In the genomic region with DNA sequence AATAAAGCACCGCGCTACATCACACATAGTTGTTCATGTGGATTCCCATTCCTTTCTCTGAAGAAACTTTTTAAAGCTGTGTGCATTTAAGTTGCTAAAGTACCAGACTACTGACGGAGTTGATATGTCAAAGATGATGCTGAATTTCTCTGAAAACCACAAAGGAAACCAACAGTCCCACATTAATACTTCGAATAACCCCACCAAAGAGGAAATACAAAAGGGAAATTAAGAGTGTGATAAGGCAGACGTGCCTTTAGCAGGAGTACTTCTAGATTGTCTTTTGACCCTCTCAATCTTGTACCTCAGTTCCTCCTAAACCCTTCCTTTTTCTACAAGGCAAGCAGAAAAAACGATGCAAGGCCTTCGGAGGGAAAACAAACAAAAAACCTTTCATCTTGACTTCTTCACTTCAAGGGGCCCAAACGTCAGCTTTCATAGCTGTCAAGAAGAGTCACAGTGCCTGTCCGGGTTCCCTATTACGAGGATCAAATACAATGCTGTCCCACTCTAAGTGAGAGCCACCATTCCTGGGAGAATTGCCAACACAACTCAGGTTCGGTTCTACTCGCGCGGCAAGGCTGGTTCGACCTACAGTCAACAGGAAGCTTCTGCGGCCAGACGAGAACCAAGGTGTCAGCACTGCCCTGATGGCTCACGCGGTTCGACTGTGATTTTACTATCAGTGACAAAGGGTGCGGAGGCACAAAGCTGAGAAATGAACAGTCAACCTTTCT, we compare ENCODE assay signal across 8 mouse cellular contexts. TPM values are rescaled to one million over a fixed set of nuclear protein-coding genes. Genes with fewer than 3 reads are reported as not detected.
DNase-seq lines count a peak whose midpoint lies in the region; ATAC-seq and TF ChIP-seq lines count a peak whose summit lies in the region.

No protein-coding gene starts in this region.

- peak overlapping the region; percentile 75 for H3K4me2 ChIP-seq in heart, embryonic 12.5 days
- H3K4me2 ChIP-seq in lung, postnatal 0 days (replicated peaks; ENCODE audit: low read depth, low read length) = peak overlapping the region; percentile 72

- no peak for TF ChIP-seq EP300 in lung, postnatal 0 days (IDR thresholded peaks at IDR 0.05)

- peak overlapping the region; percentile 96 for H3K27ac ChIP-seq in heart, embryonic 12.5 days (ENCODE audit: poor library complexity, severe bottlenecking)
- H3K27ac ChIP-seq in lung, postnatal 0 days (ENCODE audit: low read length) = peak overlapping the region; percentile 95
- H3K27ac ChIP-seq in small intestine, adult 2 months (ENCODE audit: insufficient read depth, low read depth, low read length) = peak overlapping the region; percentile 64

- H3K36me3 ChIP-seq in heart, embryonic 12.5 days = no peaks in the 10 kb centered on the region
- H3K36me3 ChIP-seq in lung, postnatal 0 days (ENCODE audit: insufficient read depth, low read length) = no peaks in the 10 kb centered on the region
- no peaks in the 10 kb centered on the region for H3K36me3 ChIP-seq in small intestine, adult 2 months (ENCODE audit: control insufficient read depth, insufficient read depth, low read length)

- H3K4me3 ChIP-seq in heart, embryonic 12.5 days = peak overlapping the region; percentile 87
- H3K4me3 ChIP-seq in lung, postnatal 0 days (ENCODE audit: low read depth, low read length) = peak overlapping the region; percentile 95
- peak overlapping the region; percentile 85 for H3K4me3 ChIP-seq in small intestine, adult 2 months (ENCODE audit: low read depth, low read length)

- no peak for TF ChIP-seq POLR2A in small intestine, adult 2 months (IDR thresholded peaks at IDR 0.05; ENCODE audit: low read depth, low read length)

- peaks cover 14% of the 10 kb centered on the region for H3K4me1 ChIP-seq in heart, embryonic 12.5 days (replicated peaks)
- H3K4me1 ChIP-seq in lung, postnatal 0 days (ENCODE audit: insufficient read depth, low read depth, low read length) = 0 out of 2 replicates have a peak, but pooled peaks cover 3% of the 10 kb centered on the region
- H3K4me1 ChIP-seq in small intestine, adult 2 months (ENCODE audit: control insufficient read depth, insufficient read depth, insufficient read length, low read length) = no peaks in the 10 kb centered on the region; the same call in 1 of the 2 replicates

- H3K9ac ChIP-seq in heart, embryonic 12.5 days = peak overlapping the region; percentile 94
- H3K9ac ChIP-seq in lung, postnatal 0 days (replicated peaks; ENCODE audit: low read depth) = peak overlapping the region; percentile 91

- no peaks in the 10 kb centered on the region for H3K27me3 ChIP-seq in heart, embryonic 12.5 days (replicated peaks)
- H3K27me3 ChIP-seq in lung, postnatal 0 days (replicated peaks; ENCODE audit: insufficient read depth, low read length) = no peaks in the 10 kb centered on the region
- H3K27me3 ChIP-seq in small intestine, adult 2 months (ENCODE audit: control insufficient read depth, insufficient read depth, low read length) = no peaks in the 10 kb centered on the region

- no peak for TF ChIP-seq CTCF in lung, postnatal 0 days (IDR thresholded peaks at IDR 0.05)
- TF ChIP-seq CTCF in small intestine, adult 2 months (IDR thresholded peaks at IDR 0.05; ENCODE audit: extremely low read depth, insufficient read length, insufficient replicate concordance, low read depth, low read length) = no peak

- ATAC-seq in heart, embryonic 12.5 days (ENCODE audit: insufficient number of reproducible peaks, low FRiP score) = peak; percentile 20; the same call in 1 of the 2 replicates
- ATAC-seq in lung, postnatal 0 days = peak; percentile 30

- WGBS in heart, embryonic 12.5 days = 15% methylated on average over 21 of the region's 21 CpGs
- 15% methylated on average over 21 of the region's 21 CpGs for WGBS in lung, postnatal 0 days
- WGBS in small intestine, adult 2 months = 13% methylated on average over 21 of the region's 21 CpGs

- peak; percentile 33 for DNase-seq in layer of hippocampus, adult 11-12 months (ENCODE audit: low spot score)
- no peak for DNase-seq in layer of hippocampus, postnatal 25 days (ENCODE audit: extremely low spot score in 1 of 2, low spot score in 1 of 2)
- peak; percentile 62 for DNase-seq in MN1 (ENCODE audit: low spot score)
- DNase-seq in embryo, embryonic 10.5 days (ENCODE audit: low spot score) = peak; percentile 65
- DNase-seq in kidney, postnatal 10 days = peak; percentile 68
- peak; percentile 67 for DNase-seq in lung, postnatal 0 days (ENCODE audit: low spot score)

- no peaks in the 10 kb centered on the region for H3K9me3 ChIP-seq in heart, embryonic 12.5 days (replicated peaks)
- H3K9me3 ChIP-seq in lung, postnatal 0 days (ENCODE audit: low read length) = no peaks in the 10 kb centered on the region

RNA-seq across cellular contexts. Expression of gene Yes1, which starts 0.7 kb away (rescaled TPM):
- total RNA-seq in layer of hippocampus, postnatal 25 days (2021) = 10 to 100 TPM; 13.3 to 14.8 TPM
- 32.0 and 33.3 TPM in 2 replicates for polyA plus RNA-seq in heart, embryonic 12.5 days (2016; fragmentation: Nextera tagmentation; extraction: Ambion mirVana)
- 28.5 and 35.5 TPM in 2 replicates for polyA plus RNA-seq in lung, postnatal 0 days (2015; fragmentation: Nextera tagmentation; extraction: Ambion mirVana)
- polyA plus RNA-seq in small intestine, adult 2 months (2012; rRNA removed) = 2.2 and 5.0 TPM in 2 replicates

Comparison
In these comparisons a context has a peak if more than half of its experiments do, and no peak if none do; other contexts are left out.
1. DNase-seq: peak in layer of hippocampus, adult 11-12 months (single experiment), MN1 (single experiment), embryo, embryonic 10.5 days (single experiment), kidney, postnatal 10 days (single experiment) and lung, postnatal 0 days (single experiment); none in layer of hippocampus, postnatal 25 days (0 of 2).
2. Peak in every context shown above with its lines, with median percentiles within 50 percentile points of each other: H3K27ac ChIP-seq and H3K4me3 ChIP-seq.